Mouse (Mus musculus): ENCODE measurements at regions not wholly inside any gene's neighbourhood (a gene's known extent, or its start where the extent isn't known, plus 50 kb on each side); places are given as distances from the start of the nearest gene placed in this dataset.

- no peak for TF ChIP-seq CTCF (IDR thresholded peaks at IDR 0.05; ENCODE audit: low read depth)
- TF ChIP-seq EP300 (IDR thresholded peaks at IDR 0.05; ENCODE audit: low read depth) = no peak
Observed at GRCm38 (mm10) chr5:16466266-16466665, 87.0 kb upstream of the Hgf start.

All from liver, postnatal 0 days (tissue).